Mouse (Mus musculus) kidney, adult 2 months (tissue): ENCODE measurements around the gene Ski.

Experiments used
- CTCF ChIP-seq: fragments of 200-500 bp; conservative IDR thresholded peaks from 2 replicates; pipeline ENCODE4 v1.5.1; 2011; ENCODE audit warnings: low read depth, mild to moderate bottlenecking, control low read depth, low read length, moderate library complexity, mixed read lengths; ENCODE audit not compliant: insufficient read depth, insufficient read length
- POLR2A ChIP-seq: fragments of 200-500 bp; IDR thresholded peaks from one replicate; pipeline ENCODE4 v1.6.1; 2011; ENCODE audit warnings: low read depth, low read length, control low read depth

- TF ChIP-seq POLR2A (peak; percentile 61), CTCF (no peak)
These were observed 27.4 kb upstream of the Ski start, which contains the start of gene Faap20 for GRCm38 (mm10) chr4:155249648-155250351.
